Mouse (Mus musculus): Measurements from ENCODE around the gene Col4a4. TPM values are rescaled to one million over a fixed set of nuclear protein-coding genes. Genes with fewer than 3 reads are reported as not detected.
A peak's percentile ranks its signal among the peaks of the same experiment; 100 is the strongest.

The Col4a4 gene
- polyA plus RNA-seq, 1 experiment from 2014 or later: 0.05 TPM

- WGBS: 85% methylated on average over 5 of the region's 5 CpGs
Observed at GRCm38 (mm10) chr1:82619981-82620380, 33.3 kb upstream of the Col4a4 start.

GRCm38 (mm10) chr1:82618592-82618991, 31.9 kb upstream of the Col4a4 start:
- H3K4me1 ChIP-seq (ENCODE audit: control insufficient read depth, insufficient read depth, low read length): no peaks in the 10 kb centered on the region
- no peak for ATAC-seq
- no peaks in the 10 kb centered on the region for H3K36me3 ChIP-seq (ENCODE audit: control insufficient read depth, insufficient read depth, low read length)
- no peak overlapping the region for H3K4me3 ChIP-seq (ENCODE audit: low read length)
- no peak overlapping the region for H3K4me2 ChIP-seq (ENCODE audit: low read depth, low read length)
- H3K9ac ChIP-seq (ENCODE audit: low read depth, low read length): no peak overlapping the region
- H3K27me3 ChIP-seq (replicated peaks; ENCODE audit: control insufficient read depth, insufficient read depth, low read length): no peaks in the 10 kb centered on the region
- H3K27ac ChIP-seq (ENCODE audit: low read length): no peak overlapping the region
- WGBS: 85% methylated on average over 5 of the region's 5 CpGs
- no peaks in the 10 kb centered on the region for H3K9me3 ChIP-seq (ENCODE audit: control insufficient read depth, low read length)

More at GRCm38 (mm10) chr1:82619981-82620380, 33.3 kb upstream of the Col4a4 start:
- Histone ChIP-seq H3K9me3 (ENCODE audit: control insufficient read depth, low read length) (no peaks in the 10 kb centered on the region), H3K4me1 (ENCODE audit: control insufficient read depth, insufficient read depth, low read length) (no peaks in the 10 kb centered on the region), H3K36me3 (ENCODE audit: control insufficient read depth, insufficient read depth, low read length) (no peaks in the 10 kb centered on the region), H3K27ac (ENCODE audit: low read length) (no peak overlapping the region), H3K9ac (ENCODE audit: low read depth, low read length) (no peak overlapping the region), H3K4me2 (ENCODE audit: low read depth, low read length) (no peak overlapping the region), H3K27me3 (replicated peaks; ENCODE audit: control insufficient read depth, insufficient read depth, low read length) (no peaks in the 10 kb centered on the region), H3K4me3 (ENCODE audit: low read length) (no peak overlapping the region)
- ATAC-seq: no peak

GRCm38 (mm10) chr1:82618001-82618400, 31.4 kb upstream of the Col4a4 start:
- no peak overlapping the region for H3K4me2 ChIP-seq (ENCODE audit: low read depth, low read length)
- no peak overlapping the region for H3K4me3 ChIP-seq (ENCODE audit: low read length)
- H3K9me3 ChIP-seq (ENCODE audit: control insufficient read depth, low read length): no peaks in the 10 kb centered on the region
- no peaks in the 10 kb centered on the region for H3K27me3 ChIP-seq (replicated peaks; ENCODE audit: control insufficient read depth, insufficient read depth, low read length)
- WGBS: 75% methylated on average over 5 of the region's 5 CpGs
- ATAC-seq: no peak
- H3K9ac ChIP-seq (ENCODE audit: low read depth, low read length): no peak overlapping the region
- no peaks in the 10 kb centered on the region for H3K4me1 ChIP-seq (ENCODE audit: control insufficient read depth, insufficient read depth, low read length)
- no peak overlapping the region for H3K27ac ChIP-seq (ENCODE audit: low read length)
- H3K36me3 ChIP-seq (ENCODE audit: control insufficient read depth, insufficient read depth, low read length): no peaks in the 10 kb centered on the region

- Histone ChIP-seq H3K9me3 (ENCODE audit: control insufficient read depth, low read length) (no peaks in the 10 kb centered on the region), H3K4me2 (ENCODE audit: low read depth, low read length) (no peak overlapping the region), H3K4me1 (ENCODE audit: control insufficient read depth, insufficient read depth, low read length) (no peaks in the 10 kb centered on the region), H3K9ac (ENCODE audit: low read depth, low read length) (no peak overlapping the region), H3K36me3 (ENCODE audit: control insufficient read depth, insufficient read depth, low read length) (no peaks in the 10 kb centered on the region), H3K27ac (ENCODE audit: low read length) (no peak overlapping the region), H3K27me3 (replicated peaks; ENCODE audit: control insufficient read depth, insufficient read depth, low read length) (no peaks in the 10 kb centered on the region), H3K4me3 (ENCODE audit: low read length) (no peak overlapping the region)
- no peak for ATAC-seq
- WGBS: 70% methylated on average over 9 of the region's 9 CpGs
Observed at GRCm38 (mm10) chr1:82612061-82612660, 25.5 kb upstream of the Col4a4 start.

- Histone ChIP-seq H3K9ac (ENCODE audit: low read depth, low read length) (no peak overlapping the region), H3K27ac (ENCODE audit: low read length) (no peak overlapping the region), H3K4me2 (ENCODE audit: low read depth, low read length) (no peak overlapping the region), H3K27me3 (replicated peaks; ENCODE audit: control insufficient read depth, insufficient read depth, low read length) (no peaks in the 10 kb centered on the region), H3K36me3 (ENCODE audit: control insufficient read depth, insufficient read depth, low read length) (no peaks in the 10 kb centered on the region), H3K4me3 (ENCODE audit: low read length) (no peak overlapping the region), H3K9me3 (ENCODE audit: control insufficient read depth, low read length) (no peaks in the 10 kb centered on the region), H3K4me1 (ENCODE audit: control insufficient read depth, insufficient read depth, low read length) (no peaks in the 10 kb centered on the region)
- ATAC-seq: no peak
- WGBS: 73% methylated on average over 9 of the region's 9 CpGs
Observed at GRCm38 (mm10) chr1:82608646-82609262, 22.1 kb upstream of the Col4a4 start.

GRCm38 (mm10) chr1:82605856-82606255, 19.2 kb upstream of the Col4a4 start:
- Histone ChIP-seq H3K27ac (ENCODE audit: low read length) (no peak overlapping the region), H3K27me3 (replicated peaks; ENCODE audit: control insufficient read depth, insufficient read depth, low read length) (no peaks in the 10 kb centered on the region)
- 80% methylated on average over 7 of the region's 7 CpGs for WGBS

GRCm38 (mm10) chr1:82605347-82605746, 18.7 kb upstream of the Col4a4 start:
- Histone ChIP-seq H3K4me3 (ENCODE audit: low read length) (no peak overlapping the region), H3K9ac (ENCODE audit: low read depth, low read length) (no peak overlapping the region), H3K9me3 (ENCODE audit: control insufficient read depth, low read length) (no peaks in the 10 kb centered on the region), H3K36me3 (ENCODE audit: control insufficient read depth, insufficient read depth, low read length) (no peaks in the 10 kb centered on the region), H3K4me2 (ENCODE audit: low read depth, low read length) (no peak overlapping the region), H3K27ac (ENCODE audit: low read length) (no peak overlapping the region), H3K4me1 (ENCODE audit: control insufficient read depth, insufficient read depth, low read length) (no peaks in the 10 kb centered on the region), H3K27me3 (replicated peaks; ENCODE audit: control insufficient read depth, insufficient read depth, low read length) (no peaks in the 10 kb centered on the region)
- 83% methylated on average over 7 of the region's 7 CpGs for WGBS
- ATAC-seq: no peak

More at GRCm38 (mm10) chr1:82605856-82606255, 19.2 kb upstream of the Col4a4 start:
- ATAC-seq: no peak
- no peaks in the 10 kb centered on the region for H3K36me3 ChIP-seq (ENCODE audit: control insufficient read depth, insufficient read depth, low read length)
- H3K9me3 ChIP-seq (ENCODE audit: control insufficient read depth, low read length): no peaks in the 10 kb centered on the region
- H3K4me1 ChIP-seq (ENCODE audit: control insufficient read depth, insufficient read depth, low read length): no peaks in the 10 kb centered on the region
- no peak overlapping the region for H3K9ac ChIP-seq (ENCODE audit: low read depth, low read length)
- H3K4me3 ChIP-seq (ENCODE audit: low read length): no peak overlapping the region
- H3K4me2 ChIP-seq (ENCODE audit: low read depth, low read length): no peak overlapping the region

GRCm38 (mm10) chr1:82603198-82603950, 16.7 kb upstream of the Col4a4 start:
- WGBS: 57% methylated on average over 7 of the region's 7 CpGs
- no peak for ATAC-seq
- no peak overlapping the region for H3K27ac ChIP-seq (ENCODE audit: low read length)
- no peaks in the 10 kb centered on the region for H3K36me3 ChIP-seq (ENCODE audit: control insufficient read depth, insufficient read depth, low read length)
- H3K27me3 ChIP-seq (replicated peaks; ENCODE audit: control insufficient read depth, insufficient read depth, low read length): no peaks in the 10 kb centered on the region
- H3K4me3 ChIP-seq (ENCODE audit: low read length): no peak overlapping the region
- H3K4me1 ChIP-seq (ENCODE audit: control insufficient read depth, insufficient read depth, low read length): no peaks in the 10 kb centered on the region
- H3K9ac ChIP-seq (ENCODE audit: low read depth, low read length): no peak overlapping the region
- H3K9me3 ChIP-seq (ENCODE audit: control insufficient read depth, low read length): no peaks in the 10 kb centered on the region
- H3K4me2 ChIP-seq (ENCODE audit: low read depth, low read length): no peak overlapping the region

- peak; percentile 62; the same call in 1 of the 2 replicates for ATAC-seq
Observed at GRCm38 (mm10) chr1:82596864-82597596, 10.4 kb upstream of the Col4a4 start.

More at GRCm38 (mm10) chr1:82596864-82597596, 10.4 kb upstream of the Col4a4 start:
- no peak overlapping the region for H3K9ac ChIP-seq (ENCODE audit: low read depth, low read length)
- no peak overlapping the region for H3K27ac ChIP-seq (ENCODE audit: low read length)
- 35% methylated on average over 6 of the region's 6 CpGs for WGBS
- no peaks in the 10 kb centered on the region for H3K9me3 ChIP-seq (ENCODE audit: control insufficient read depth, low read length)
- H3K4me3 ChIP-seq (ENCODE audit: low read length): no peak overlapping the region
- no peak overlapping the region for H3K4me2 ChIP-seq (ENCODE audit: low read depth, low read length)
- no peaks in the 10 kb centered on the region for H3K36me3 ChIP-seq (ENCODE audit: control insufficient read depth, insufficient read depth, low read length)
- H3K27me3 ChIP-seq (replicated peaks; ENCODE audit: control insufficient read depth, insufficient read depth, low read length): no peaks in the 10 kb centered on the region
- peaks cover 4% of the 10 kb centered on the region; the same call in 1 of the 2 replicates for H3K4me1 ChIP-seq (ENCODE audit: control insufficient read depth, insufficient read depth, low read length)

All from intestine, embryonic 16.5 days (tissue).